Mouse (Mus musculus): ENCODE results near the gene Klc1. TPM values are rescaled to one million over a fixed set of nuclear protein-coding genes. Genes with fewer than 3 reads are reported as not detected.
A peak's percentile ranks its signal among the peaks of the same experiment; 100 is the strongest.

Gene Klc1
- total and polyA plus RNA-seq, 2 experiments from 2014 or later, result 90.9 to 129 TPM

GRCm38 (mm10) chr12:111846815-111847214 lies 88.2 kb downstream of the Klc1 start:
- H3K4me2 ChIP-seq (ENCODE audit: low read depth, low read length), result no peak overlapping the region
- DNase-seq (ENCODE audit: low spot score) (no peak), ATAC-seq (ENCODE audit: insufficient read depth, low read depth) (no peak)
- no peak overlapping the region for H3K4me3 ChIP-seq (ENCODE audit: low read depth, low read length)
- 89% methylated on average over 10 of the region's 10 CpGs for WGBS
- no peak for TF ChIP-seq CTCF (IDR thresholded peaks at IDR 0.05; ENCODE audit: low read depth)
- TF ChIP-seq EP300 (IDR thresholded peaks at IDR 0.05; ENCODE audit: low read depth), result no peak
- H3K9me3 ChIP-seq (replicated peaks; ENCODE audit: control insufficient read depth, low read length), result no peaks in the 10 kb centered on the region
- H3K27me3 ChIP-seq (ENCODE audit: control insufficient read depth, insufficient read depth, low read length), result no peaks in the 10 kb centered on the region
- no peak overlapping the region for H3K9ac ChIP-seq (replicated peaks; ENCODE audit: low read depth, low read length)
- H3K27ac ChIP-seq (ENCODE audit: low read depth), result no peak overlapping the region
- H3K4me1 ChIP-seq (ENCODE audit: control insufficient read depth, insufficient read depth), result no peaks in the 10 kb centered on the region
- peaks cover 25% of the 10 kb centered on the region for H3K36me3 ChIP-seq (replicated peaks; ENCODE audit: control insufficient read depth, insufficient read depth, low read length)

DNA sequence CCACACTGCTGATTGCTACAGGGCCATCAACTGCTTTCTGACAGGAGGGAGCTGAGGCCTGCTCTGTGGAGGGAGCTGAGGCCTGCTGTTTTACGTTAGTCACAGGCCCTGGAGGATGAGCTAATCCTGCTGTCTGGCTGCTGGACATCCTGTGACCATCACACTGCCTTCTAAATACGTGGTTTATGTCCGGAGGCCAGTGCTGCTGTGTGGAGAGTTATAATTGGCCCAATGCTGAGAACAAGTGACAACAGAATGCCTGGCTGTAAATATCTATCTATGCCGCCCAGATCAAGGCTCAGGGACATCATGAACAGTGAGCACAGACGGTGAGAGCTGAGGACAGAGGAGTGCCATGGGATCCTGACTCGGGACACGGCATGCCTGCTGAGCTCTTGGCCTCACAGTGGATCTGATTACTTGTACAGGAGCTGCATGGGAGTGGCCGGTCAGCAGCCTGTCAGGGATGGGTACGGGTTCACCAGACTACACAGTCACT lies 89.7 kb downstream of the Klc1 start:
- TF ChIP-seq EP300 (IDR thresholded peaks at IDR 0.05; ENCODE audit: low read depth) (no peak), CTCF (IDR thresholded peaks at IDR 0.05; ENCODE audit: low read depth) (no peak)
- Histone ChIP-seq H3K4me1 (ENCODE audit: control insufficient read depth, insufficient read depth) (no peaks in the 10 kb centered on the region), H3K27me3 (ENCODE audit: control insufficient read depth, insufficient read depth, low read length) (no peaks in the 10 kb centered on the region), H3K4me3 (ENCODE audit: low read depth, low read length) (no peak overlapping the region), H3K36me3 (replicated peaks; ENCODE audit: control insufficient read depth, insufficient read depth, low read length) (peaks cover 12% of the 10 kb centered on the region), H3K9me3 (replicated peaks; ENCODE audit: control insufficient read depth, low read length) (no peaks in the 10 kb centered on the region), H3K4me2 (ENCODE audit: low read depth, low read length) (no peak overlapping the region), H3K9ac (replicated peaks; ENCODE audit: low read depth, low read length) (no peak overlapping the region), H3K27ac (ENCODE audit: low read depth) (0 out of 2 replicates have a peak overlapping the region, but pooled peaks have one; percentile 3)
- DNase-seq (ENCODE audit: low spot score) (peak; percentile 17), ATAC-seq (ENCODE audit: insufficient read depth, low read depth) (peak; percentile 69)
- WGBS, result 32% methylated on average over 9 of the region's 9 CpGs

- 72% methylated on average over 2 of the region's 2 CpGs for WGBS
- no peak for ATAC-seq (ENCODE audit: insufficient read depth, low read depth)
Observed at GRCm38 (mm10) chr12:111851235-111851634, 92.6 kb downstream of the Klc1 start.

DNA sequence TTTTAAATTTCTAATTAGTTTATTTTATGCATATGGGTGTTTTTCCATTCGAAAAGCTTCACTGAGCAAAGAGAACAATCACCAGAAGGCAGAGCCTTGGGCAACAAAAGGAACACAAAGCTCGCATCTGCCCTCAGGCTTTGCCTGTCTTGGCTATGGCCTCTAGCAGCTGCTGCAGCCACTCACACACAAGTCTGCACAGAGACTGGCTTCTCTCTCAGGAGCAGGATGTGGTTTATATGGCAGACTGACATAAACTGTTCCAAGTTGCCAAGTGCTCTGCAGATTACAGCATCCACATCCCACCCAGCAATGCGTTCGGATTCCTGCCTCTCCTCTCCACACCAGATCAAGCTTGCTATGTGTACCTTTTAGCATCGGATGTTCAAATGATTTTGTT lies 93.1 kb downstream of the Klc1 start:
- Histone ChIP-seq H3K27me3 (ENCODE audit: control insufficient read depth, insufficient read depth, low read length) (no peaks in the 10 kb centered on the region), H3K4me1 (ENCODE audit: control insufficient read depth, insufficient read depth) (no peaks in the 10 kb centered on the region), H3K9ac (replicated peaks; ENCODE audit: low read depth, low read length) (no peak overlapping the region), H3K4me2 (ENCODE audit: low read depth, low read length) (no peak overlapping the region), H3K9me3 (replicated peaks; ENCODE audit: control insufficient read depth, low read length) (no peaks in the 10 kb centered on the region), H3K4me3 (ENCODE audit: low read depth, low read length) (no peak overlapping the region), H3K36me3 (replicated peaks; ENCODE audit: control insufficient read depth, insufficient read depth, low read length) (peaks cover 7% of the 10 kb centered on the region; the same call in 1 of the 2 replicates), H3K27ac (ENCODE audit: low read depth) (no peak overlapping the region)
- DNase-seq (ENCODE audit: low spot score) (no peak), ATAC-seq (ENCODE audit: insufficient read depth, low read depth) (no peak)
- TF ChIP-seq CTCF (IDR thresholded peaks at IDR 0.05; ENCODE audit: low read depth), result no peak
- TF ChIP-seq EP300 (IDR thresholded peaks at IDR 0.05; ENCODE audit: low read depth), result no peak
- WGBS, result 69% methylated on average over 5 of the region's 5 CpGs

More at GRCm38 (mm10) chr12:111851235-111851634, 92.6 kb downstream of the Klc1 start:
- no peak overlapping the region for H3K4me3 ChIP-seq (ENCODE audit: low read depth, low read length)
- H3K27me3 ChIP-seq (ENCODE audit: control insufficient read depth, insufficient read depth, low read length), result no peaks in the 10 kb centered on the region
- peaks cover 7% of the 10 kb centered on the region; the same call in 1 of the 2 replicates for H3K36me3 ChIP-seq (replicated peaks; ENCODE audit: control insufficient read depth, insufficient read depth, low read length)
- DNase-seq (ENCODE audit: low spot score), result no peak
- no peak for TF ChIP-seq EP300 (IDR thresholded peaks at IDR 0.05; ENCODE audit: low read depth)
- TF ChIP-seq CTCF (IDR thresholded peaks at IDR 0.05; ENCODE audit: low read depth), result no peak
- H3K9me3 ChIP-seq (replicated peaks; ENCODE audit: control insufficient read depth, low read length), result no peaks in the 10 kb centered on the region
- H3K9ac ChIP-seq (replicated peaks; ENCODE audit: low read depth, low read length), result no peak overlapping the region
- H3K4me2 ChIP-seq (ENCODE audit: low read depth, low read length), result no peak overlapping the region
- H3K4me1 ChIP-seq (ENCODE audit: control insufficient read depth, insufficient read depth), result no peaks in the 10 kb centered on the region
- H3K27ac ChIP-seq (ENCODE audit: low read depth), result no peak overlapping the region

GRCm38 (mm10) chr12:111853011-111853436 lies 94.4 kb downstream of the Klc1 start:
- no peak for DNase-seq (ENCODE audit: low spot score)
- Histone ChIP-seq H3K9me3 (replicated peaks; ENCODE audit: control insufficient read depth, low read length) (no peaks in the 10 kb centered on the region), H3K4me3 (ENCODE audit: low read depth, low read length) (no peak overlapping the region), H3K9ac (replicated peaks; ENCODE audit: low read depth, low read length) (no peak overlapping the region), H3K4me2 (ENCODE audit: low read depth, low read length) (no peak overlapping the region), H3K36me3 (replicated peaks; ENCODE audit: control insufficient read depth, insufficient read depth, low read length) (peaks cover 7% of the 10 kb centered on the region; the same call in 1 of the 2 replicates), H3K27ac (ENCODE audit: low read depth) (no peak overlapping the region), H3K4me1 (ENCODE audit: control insufficient read depth, insufficient read depth) (no peaks in the 10 kb centered on the region), H3K27me3 (ENCODE audit: control insufficient read depth, insufficient read depth, low read length) (no peaks in the 10 kb centered on the region)
- 40% methylated on average over 10 of the region's 10 CpGs for WGBS
- no peak for TF ChIP-seq CTCF (IDR thresholded peaks at IDR 0.05; ENCODE audit: low read depth)
- no peak for TF ChIP-seq EP300 (IDR thresholded peaks at IDR 0.05; ENCODE audit: low read depth)
- no peak; the same call in 1 of the 2 replicates for ATAC-seq (ENCODE audit: insufficient read depth, low read depth)

GRCm38 (mm10) chr12:111853546-111853945 lies 94.9 kb downstream of the Klc1 start:
- no peak for DNase-seq (ENCODE audit: low spot score)
- TF ChIP-seq CTCF (IDR thresholded peaks at IDR 0.05; ENCODE audit: low read depth), result no peak
- no peak for TF ChIP-seq EP300 (IDR thresholded peaks at IDR 0.05; ENCODE audit: low read depth)
- Histone ChIP-seq H3K9me3 (replicated peaks; ENCODE audit: control insufficient read depth, low read length) (no peaks in the 10 kb centered on the region), H3K36me3 (replicated peaks; ENCODE audit: control insufficient read depth, insufficient read depth, low read length) (peaks cover 11% of the 10 kb centered on the region; the same call in 1 of the 2 replicates), H3K4me2 (ENCODE audit: low read depth, low read length) (no peak overlapping the region), H3K27ac (ENCODE audit: low read depth) (no peak overlapping the region), H3K4me3 (ENCODE audit: low read depth, low read length) (no peak overlapping the region), H3K27me3 (ENCODE audit: control insufficient read depth, insufficient read depth, low read length) (no peaks in the 10 kb centered on the region), H3K9ac (replicated peaks; ENCODE audit: low read depth, low read length) (no peak overlapping the region), H3K4me1 (ENCODE audit: control insufficient read depth, insufficient read depth) (no peaks in the 10 kb centered on the region)
- 64% methylated on average over 4 of the region's 4 CpGs for WGBS
- no peak for ATAC-seq (ENCODE audit: insufficient read depth, low read depth)

Data from heart, postnatal 0 days (tissue).